Mouse (Mus musculus) spleen, adult 2 months (tissue): ENCODE data around the gene Ier5.

Experiments
- CTCF ChIP-seq: fragments of 200-500 bp; IDR thresholded peaks from 2 replicates; pipeline ENCODE4 v1.5.1; 2011; ENCODE audit warnings: mild to moderate bottlenecking, inconsistent platforms; ENCODE audit not compliant: insufficient read depth, insufficient read length, insufficient replicate concordance; ENCODE audit errors: extremely low read depth
- POLR2A ChIP-seq: fragments of 200-500 bp; IDR thresholded peaks from 2 replicates; pipeline ENCODE4 v1.6.1; 2011; ENCODE audit warnings: low read depth, low read length, inconsistent platforms

DNA sequence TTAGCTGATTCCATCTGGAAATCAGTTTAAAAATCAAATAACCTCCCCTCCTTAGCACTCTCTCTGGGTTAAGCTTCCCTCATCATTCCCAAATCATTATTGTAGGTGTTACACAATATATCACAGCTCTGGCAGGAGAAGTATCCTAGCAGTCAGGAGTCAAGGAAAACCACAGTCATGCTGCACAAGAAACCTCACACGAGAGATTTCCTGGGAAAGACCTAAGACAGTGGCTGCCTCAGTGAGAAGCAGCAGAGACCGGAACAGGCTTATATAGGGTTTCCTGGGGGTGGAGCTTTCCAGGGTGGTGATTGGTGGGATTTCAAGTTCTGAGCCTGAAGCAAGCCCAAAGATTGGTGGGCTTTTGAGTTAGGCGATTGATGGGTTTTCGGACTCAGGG, 11.4 kb downstream of the Ier5 start:
- no peak for TF ChIP-seq POLR2A
- no peak for TF ChIP-seq CTCF
